Mouse (Mus musculus) myocyte (in vitro differentiated cells): Measurements from ENCODE around the gene Supt5. TPM values are rescaled to one million over a fixed set of nuclear protein-coding genes. Genes with fewer than 3 reads are reported as not detected.

Source experiments
- H3K27me3 ChIP-seq: one replicate; pipeline ENCODE4 v1.6.1; 2011; ENCODE audit not compliant: control insufficient read depth, insufficient read depth, insufficient read length
- H3K36me3 ChIP-seq: one replicate; pipeline ENCODE4 v1.6.1; 2011; ENCODE audit not compliant: control insufficient read depth, insufficient read depth
- H3K4me2 ChIP-seq: one replicate; pipeline ENCODE4 v1.6.1; 2011; ENCODE audit warnings: low read depth, control low read depth
- H3K4me3 ChIP-seq: one replicate; pipeline ENCODE4 v1.5.1; 2011; ENCODE audit warnings: mild to moderate bottlenecking, control low read depth, moderate library complexity
- H3K79me2 ChIP-seq: one replicate; pipeline ENCODE4 v1.6.1; 2011; ENCODE audit not compliant: control insufficient read depth, insufficient read depth
- H3ac ChIP-seq: one replicate; pipeline ENCODE4 v1.6.1; 2011; ENCODE audit not compliant: control insufficient read depth, insufficient read length
- CEBPB ChIP-seq: IDR thresholded peaks from 2 replicates; pipeline ENCODE4 v1.6.1; 2011; ENCODE audit warnings: mild to moderate bottlenecking, moderate library complexity; ENCODE audit not compliant: poor library complexity, insufficient read depth, severe bottlenecking
- E2F4 ChIP-seq: IDR thresholded peaks from one replicate; pipeline ENCODE4 v1.6.1; 2011; ENCODE audit warnings: mild to moderate bottlenecking, control low read depth, moderate library complexity; ENCODE audit not compliant: insufficient read depth
- MAX ChIP-seq: IDR thresholded peaks from one replicate; pipeline ENCODE4 v1.6.1; 2011; ENCODE audit warnings: low read depth, mild to moderate bottlenecking, control low read depth
- MYOD1 ChIP-seq, 3 experiments: IDR thresholded peaks; one replicate each; pipeline ENCODE4 v1.6.1; 2011; ENCODE audit warnings: control low read depth in 2 of 3, low read depth in 2 of 3, mild to moderate bottlenecking in 2 of 3, moderate library complexity in 1 of 3; ENCODE audit not compliant: insufficient read length in 2 of 3, control insufficient read depth in 1 of 3
- MYOG ChIP-seq, 3 experiments: IDR thresholded peaks; one replicate each; pipeline ENCODE4 v1.6.1; 2011; ENCODE audit warnings: control low read depth in 2 of 3, low read depth in 2 of 3, mild to moderate bottlenecking in 2 of 3; ENCODE audit not compliant: insufficient read length in 2 of 3, control insufficient read depth in 1 of 3, insufficient read depth in 1 of 3
- POLR2A ChIP-seq: IDR thresholded peaks from one replicate; pipeline ENCODE4 v1.6.1; 2011; ENCODE audit warnings: low read depth, mild to moderate bottlenecking, control low read depth, moderate library complexity; ENCODE audit not compliant: insufficient read length
- POLR2AphosphoS2 ChIP-seq: IDR thresholded peaks from one replicate; pipeline ENCODE4 v1.6.1; 2011; ENCODE audit warnings: low read depth, control low read depth; ENCODE audit not compliant: insufficient read length
- REST ChIP-seq: IDR thresholded peaks from one replicate; pipeline ENCODE4 v1.6.1; 2011; ENCODE audit warnings: mild to moderate bottlenecking, control low read depth, moderate library complexity; ENCODE audit not compliant: insufficient read depth, insufficient read length
- SRF ChIP-seq: IDR thresholded peaks from one replicate; pipeline ENCODE4 v1.6.1; 2011; ENCODE audit warnings: low read depth; ENCODE audit not compliant: control insufficient read depth, insufficient read length
- TCF12 ChIP-seq: IDR thresholded peaks from one replicate; pipeline ENCODE4 v1.6.1; 2011; ENCODE audit warnings: mild to moderate bottlenecking, control low read depth; ENCODE audit not compliant: poor library complexity, insufficient read depth, severe bottlenecking
- TCF3 ChIP-seq: IDR thresholded peaks from one replicate; pipeline ENCODE4 v1.6.1; 2011; ENCODE audit warnings: low read depth, control low read depth; ENCODE audit not compliant: insufficient read length
- USF1 ChIP-seq: IDR thresholded peaks from one replicate; pipeline ENCODE4 v1.6.1; 2011; ENCODE audit warnings: low read depth, mild to moderate bottlenecking, control low read depth, moderate library complexity
- polyA plus RNA-seq: library from polyadenylated mRNA; unstranded; fragments of >200 nt; fragmentation: generic; extraction: Trizol; gene quantifications from one replicate; pipeline ENCODE4 v1.2.1, GENCODE M21; 2012; ENCODE audit warnings: missing spikeins

The Supt5 gene
- polyA plus RNA-seq, 1 experiment, result 84.2 TPM

DNA sequence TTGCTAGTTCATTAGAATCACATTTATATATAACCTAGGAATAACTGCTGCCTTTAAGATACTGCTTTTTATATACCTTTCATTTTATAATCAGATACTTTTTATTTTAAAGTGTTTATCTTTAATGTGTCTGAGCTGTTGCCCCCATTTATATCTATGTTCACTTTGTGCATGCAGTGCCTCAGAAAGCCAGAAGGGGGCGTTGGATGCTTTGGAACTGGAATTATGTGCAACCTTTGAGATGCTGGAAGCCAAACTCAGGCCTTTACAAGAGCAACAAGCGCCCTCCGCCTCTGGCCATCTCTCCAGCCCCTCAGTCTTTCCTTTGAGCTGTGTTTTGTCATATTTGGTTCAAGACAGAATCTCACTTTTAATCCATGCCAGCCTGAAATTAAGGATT is 66.8 kb downstream of the Supt5 start:
- Histone ChIP-seq H3ac (no peak overlapping the region), H3K4me2 (no peak overlapping the region), H3K4me3 (no peak overlapping the region), H3K27me3 (peaks cover 4% of the 10 kb centered on the region), H3K79me2 (no peaks in the 10 kb centered on the region), H3K36me3 (no peaks in the 10 kb centered on the region)
- no peak for TF ChIP-seq POLR2A
- TF ChIP-seq MAX, result no peak
- TF ChIP-seq MYOD1 (IDR thresholded peaks at IDR 0.05; ENCODE audit: control insufficient read depth in 1 of 3, insufficient read length in 2 of 3, low read depth in 2 of 3), result no peak
- no peak for TF ChIP-seq MYOG (IDR thresholded peaks at IDR 0.05; ENCODE audit: control insufficient read depth in 1 of 3, insufficient read depth in 1 of 3, insufficient read length in 2 of 3, low read depth in 2 of 3)
- no peak for TF ChIP-seq REST
- no peak for TF ChIP-seq USF1
- no peak for TF ChIP-seq POLR2AphosphoS2

- H3K36me3 ChIP-seq, result no peaks in the 10 kb centered on the region
- H3K4me3 ChIP-seq, result no peak overlapping the region
- H3K27me3 ChIP-seq, result peaks cover 4% of the 10 kb centered on the region
- H3ac ChIP-seq, result no peak overlapping the region
- no peaks in the 10 kb centered on the region for H3K79me2 ChIP-seq
- H3K4me2 ChIP-seq, result no peak overlapping the region
- TF ChIP-seq MYOG (IDR thresholded peaks at IDR 0.05; ENCODE audit: control insufficient read depth in 1 of 3, insufficient read depth in 1 of 3, insufficient read length in 2 of 3, low read depth in 2 of 3) (no peak), MYOD1 (IDR thresholded peaks at IDR 0.05; ENCODE audit: control insufficient read depth in 1 of 3, insufficient read length in 2 of 3, low read depth in 2 of 3) (no peak), MAX (no peak), POLR2A (no peak)
Measured at GRCm38 (mm10) chr7:28269355-28269754, 69.2 kb downstream of the Supt5 start.

DNA sequence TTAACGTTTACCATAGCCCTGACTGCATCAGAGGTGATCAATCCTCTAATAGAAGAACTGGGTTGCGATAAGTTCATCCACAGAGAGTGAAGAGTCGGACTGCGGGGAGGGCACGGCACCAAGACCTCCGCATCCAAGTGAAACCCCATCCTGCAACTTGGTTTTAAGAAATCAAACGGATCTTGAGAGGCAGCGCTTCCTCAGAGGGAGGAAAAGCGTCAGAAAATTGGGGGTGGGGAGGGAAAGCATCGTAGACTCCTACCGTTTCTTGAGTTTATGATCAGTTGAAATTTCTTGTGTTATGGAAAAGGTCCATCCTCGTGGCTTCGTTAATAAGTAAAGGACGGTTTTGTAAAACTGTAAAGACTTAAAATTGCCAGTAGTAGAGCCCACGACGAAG is 70.0 kb downstream of the Supt5 start:
- no peak for TF ChIP-seq MAX
- no peak for TF ChIP-seq CEBPB
- no peak for TF ChIP-seq E2F4
- no peak for TF ChIP-seq MYOD1 (IDR thresholded peaks at IDR 0.05; ENCODE audit: control insufficient read depth in 1 of 3, insufficient read length in 2 of 3, low read depth in 2 of 3)
- TF ChIP-seq TCF12, result no peak
- TF ChIP-seq SRF, result no peak
- TF ChIP-seq MYOG (IDR thresholded peaks at IDR 0.05; ENCODE audit: control insufficient read depth in 1 of 3, insufficient read depth in 1 of 3, insufficient read length in 2 of 3, low read depth in 2 of 3), result no peak
- no peak for TF ChIP-seq POLR2A
- no peak for TF ChIP-seq POLR2AphosphoS2
- TF ChIP-seq USF1, result no peak
- TF ChIP-seq TCF3, result no peak
- TF ChIP-seq REST, result no peak
- Histone ChIP-seq H3K79me2 (no peaks in the 10 kb centered on the region), H3K27me3 (peaks cover 4% of the 10 kb centered on the region), H3K4me2 (peak overlapping the region; percentile 61), H3K4me3 (peak overlapping the region; percentile 3), H3ac (peak overlapping the region; percentile 81), H3K36me3 (no peaks in the 10 kb centered on the region)

- H3K79me2 ChIP-seq, result no peaks in the 10 kb centered on the region
- peak overlapping the region; percentile 81 for H3ac ChIP-seq
- no peaks in the 10 kb centered on the region for H3K36me3 ChIP-seq
- H3K4me2 ChIP-seq, result peak overlapping the region; percentile 61
- TF ChIP-seq USF1, result no peak
- no peak for TF ChIP-seq CEBPB
- no peak for TF ChIP-seq REST
- no peak for TF ChIP-seq POLR2AphosphoS2
- no peak for TF ChIP-seq MYOD1 (IDR thresholded peaks at IDR 0.05; ENCODE audit: control insufficient read depth in 1 of 3, insufficient read length in 2 of 3, low read depth in 2 of 3)
- no peak for TF ChIP-seq POLR2A
- no peak for TF ChIP-seq SRF
- no peak for TF ChIP-seq TCF3
- TF ChIP-seq TCF12, result no peak
- TF ChIP-seq MYOG (IDR thresholded peaks at IDR 0.05; ENCODE audit: control insufficient read depth in 1 of 3, insufficient read depth in 1 of 3, insufficient read length in 2 of 3, low read depth in 2 of 3), result no peak
- no peak for TF ChIP-seq MAX
- TF ChIP-seq E2F4, result no peak
- H3K4me3 ChIP-seq, result peak overlapping the region; percentile 3
- H3K27me3 ChIP-seq, result peaks cover 4% of the 10 kb centered on the region
Measured at GRCm38 (mm10) chr7:28268042-28268531, 70.5 kb downstream of the Supt5 start.

DNA sequence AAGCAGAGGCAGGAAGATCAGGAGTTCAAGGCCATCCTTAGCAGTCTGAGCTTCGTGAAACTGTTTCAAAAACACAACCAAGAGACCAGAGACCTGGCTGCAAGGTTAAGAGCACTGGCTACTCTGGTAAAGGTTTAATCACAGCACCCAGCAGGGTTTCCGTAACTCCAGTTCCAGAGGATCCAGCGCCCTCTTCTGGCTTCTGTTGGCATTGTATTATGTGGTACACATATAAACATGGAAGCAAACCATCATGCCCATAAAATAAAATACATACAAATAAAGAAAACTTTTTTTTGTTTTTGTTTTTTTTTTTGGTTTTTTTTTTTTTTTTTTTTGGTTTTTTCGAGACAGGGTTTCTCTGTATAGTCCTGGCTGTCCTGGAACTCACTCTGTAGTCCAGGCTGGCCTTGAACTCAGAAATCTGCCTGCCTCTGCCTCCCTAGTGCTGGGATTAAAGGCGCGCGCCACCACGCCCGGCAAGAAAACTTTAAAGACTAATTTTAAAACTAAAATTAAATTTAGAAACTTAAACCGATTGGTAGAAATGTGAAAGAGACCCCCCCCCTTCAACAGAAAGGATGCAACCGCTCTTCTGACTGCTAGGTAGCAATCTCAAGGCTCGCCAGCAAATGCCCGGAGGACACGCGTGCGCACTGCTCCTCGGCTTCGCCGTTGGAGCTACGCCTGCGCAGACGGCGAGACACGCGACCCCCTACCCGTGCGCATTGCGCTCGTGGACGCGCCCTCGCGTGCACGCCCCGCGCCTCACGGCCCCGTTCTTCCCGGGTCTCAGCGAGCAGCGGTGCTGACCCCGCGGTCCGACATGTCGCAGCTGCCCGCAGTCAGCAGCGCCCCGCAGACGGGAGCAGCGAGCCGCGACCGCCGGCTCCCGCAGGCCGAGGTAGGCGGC is 71.2 kb downstream of the Supt5 start, which contains the start of gene Eid2:
TSS of gene Eid2 (plus strand) at position 753 of the 913 bp plus-strand sequence.
- H3K36me3 ChIP-seq, result no peaks in the 10 kb centered on the region
- peaks cover 4% of the 10 kb centered on the region for H3K27me3 ChIP-seq
- peak within 1 kb of the TSS; percentile 3 for H3K4me3 ChIP-seq
- peak within 1 kb of the TSS; percentile 81 for H3ac ChIP-seq
- H3K79me2 ChIP-seq, result no peaks in the 10 kb centered on the region
- H3K4me2 ChIP-seq, result peak within 1 kb of the TSS; percentile 61
- no peak for TF ChIP-seq MAX
- TF ChIP-seq POLR2AphosphoS2, result peak; percentile 82
- TF ChIP-seq POLR2A, result peak; percentile 90
